Mouse (Mus musculus) heart, adult 8-10 months (tissue): ENCODE measurements around the gene Plekhg4. TPM values are rescaled to one million over a fixed set of nuclear protein-coding genes. Genes with fewer than 3 reads are reported as not detected.
A peak's percentile ranks its signal among the peaks of the same experiment; 100 is the strongest.

Experiments
- DNase-seq: peaks from one replicate; pipeline ENCODE4 v3.0.0; 2022; ENCODE audit warnings: low spot score
- total RNA-seq, 4 experiments: library from RNA; stranded (reverse); gene quantifications; 2 replicates each; pipeline ENCODE4 v1.2.4; 2022

The Plekhg4 gene
- total RNA-seq, 4 experiments from 2014 or later: not detected

GRCm38 (mm10) chr8:105403467-105403866 lies 30.4 kb downstream of the Plekhg4 start:
- no peak for DNase-seq

- no peak for DNase-seq
Observed at GRCm38 (mm10) chr8:105404496-105404895, 31.4 kb downstream of the Plekhg4 start.

- DNase-seq: no peak
Observed at GRCm38 (mm10) chr8:105406416-105406815, 33.3 kb downstream of the Plekhg4 start.

GRCm38 (mm10) chr8:105408331-105408730 lies 35.3 kb downstream of the Plekhg4 start:
- DNase-seq: no peak

GRCm38 (mm10) chr8:105409947-105410346 lies 36.9 kb downstream of the Plekhg4 start:
- no peak for DNase-seq

- no peak for DNase-seq
Observed at GRCm38 (mm10) chr8:105413391-105413790, 40.3 kb downstream of the Plekhg4 start, which contains the start of the genes Kctd19 and Lrrc36. Gene Kctd19 (minus strand): TSS chr8:105413502. Gene Lrrc36 (plus strand): TSS chr8:105413571.

- DNase-seq: no peak
Observed at GRCm38 (mm10) chr8:105418992-105419391, 45.9 kb downstream of the Plekhg4 start.

- DNase-seq: no peak
Observed at GRCm38 (mm10) chr8:105419800-105420199, 46.7 kb downstream of the Plekhg4 start.

- no peak for DNase-seq
Observed at GRCm38 (mm10) chr8:105422006-105422405, 48.9 kb downstream of the Plekhg4 start.

- peak; percentile 37 for DNase-seq
Observed at GRCm38 (mm10) chr8:105426878-105427277, 53.8 kb downstream of the Plekhg4 start.

GRCm38 (mm10) chr8:105431743-105432515 lies 58.9 kb downstream of the Plekhg4 start:
- DNase-seq: no peak

Other genes with a start within 250 kb of the Plekhg4 start
- not detected for gene Ces4a, start 241.5 kb upstream of the Plekhg4 start, total RNA-seq
- 10 to 100 TPM; 19.2 to 21.8 (median 21.0) TPM for gene Cbfb, start 202.6 kb upstream of the Plekhg4 start, total RNA-seq
- 10 to 100 TPM; 14.4 to 20.9 (median 17.4) TPM for gene D230025D16Rik, start 148.1 kb upstream of the Plekhg4 start, total RNA-seq
- gene B3gnt9, start 118.1 kb upstream of the Plekhg4 start, total RNA-seq: 1 to 10 TPM; 2.5 to 3.8 (median 3.4) TPM
- gene Tradd, start 108.7 kb upstream of the Plekhg4 start, total RNA-seq: 1 to 10 TPM; 3.7 to 5.7 (median 5.2) TPM
- 1 to 10 TPM; 2.0 to 2.6 (median 2.5) TPM for gene Fbxl8, start 108.6 kb upstream of the Plekhg4 start, total RNA-seq
- gene Hsf4, start 103.5 kb upstream of the Plekhg4 start, total RNA-seq: 1 to 10 TPM; 3.3 to 5.0 (median 4.5) TPM
- gene Nol3, start 97.1 kb upstream of the Plekhg4 start, total RNA-seq: 10 to 100 TPM; 23.7 to 28.3 (median 27.1) TPM
- 1 to 10 TPM; 1.1 to 1.6 (median 1.5) TPM for gene 4931428F04Rik, start 83.4 kb upstream of the Plekhg4 start, total RNA-seq
- 1 to 10 TPM; 3.6 to 6.2 (median 4.8) TPM for gene Exoc3l, start 77.2 kb upstream of the Plekhg4 start, total RNA-seq
- 10 to 100 TPM; 18.7 to 21.9 (median 21.4) TPM for gene E2f4, start 75.6 kb upstream of the Plekhg4 start, total RNA-seq
- gene Elmo3, start 67.7 kb upstream of the Plekhg4 start, total RNA-seq: 1 to 10 TPM in 3 of 4 experiments, under 1 TPM in 1; 0.75 to 1.8 (median 1.3) TPM
- gene Lrrc29, start 47.0 kb upstream of the Plekhg4 start, total RNA-seq: 1 to 10 TPM in 2 of 4 experiments, under 1 TPM in 2; 0.69 to 1.8 (median 1.1) TPM
- 10 to 100 TPM; 23.9 to 28.1 (median 26.0) TPM for gene Tmem208, start 46.9 kb upstream of the Plekhg4 start, total RNA-seq
- gene Fhod1, start 25.3 kb upstream of the Plekhg4 start, total RNA-seq: 1 to 10 TPM; 5.8 to 8.1 (median 6.3) TPM
- gene Slc9a5, start 24.4 kb upstream of the Plekhg4 start, total RNA-seq: under 1 TPM; 0.41 to 0.79 (median 0.48) TPM
- under 1 TPM in 3 of 4 experiments, not detected in 1; 0.11 to 0.31 (median 0.28) TPM for gene Kctd19, start 40.2 kb downstream of the Plekhg4 start, total RNA-seq
- gene Lrrc36, start 40.3 kb downstream of the Plekhg4 start, total RNA-seq: under 1 TPM; 0.19 to 0.56 (median 0.45) TPM
- 10 to 100 TPM; 25.8 to 42.5 (median 34.9) TPM for gene Tppp3, start 98.3 kb downstream of the Plekhg4 start, total RNA-seq
- gene Zdhhc1, start 123.6 kb downstream of the Plekhg4 start, total RNA-seq: 10 to 100 TPM; 13.0 to 15.3 (median 13.5) TPM
- gene Hsd11b2, start 145.5 kb downstream of the Plekhg4 start, total RNA-seq: under 1 TPM in 1 of 4 experiments, not detected in 3; 0.22 TPM
- 10 to 100 TPM; 41.6 to 53.8 (median 51.7) TPM for gene Atp6v0d1, start 192.8 kb downstream of the Plekhg4 start, total RNA-seq
- 10 to 100 TPM; 45.5 to 50.0 (median 47.4) TPM for gene Ripor1, start 232.0 kb downstream of the Plekhg4 start, total RNA-seq